Mouse (Mus musculus) C2C12 (cell line): ENCODE results near the gene Ccdc149. TPM values are rescaled to one million over a fixed set of nuclear protein-coding genes. Genes with fewer than 3 reads are reported as not detected.

Experiments used
- H3K27me3 ChIP-seq: one replicate; pipeline ENCODE4 v1.6.1; 2011; ENCODE audit not compliant: control insufficient read depth, insufficient read depth, insufficient read length
- H3K36me3 ChIP-seq: one replicate; pipeline ENCODE4 v1.6.1; 2011; ENCODE audit not compliant: control insufficient read depth, insufficient read depth
- H3K4me3 ChIP-seq: one replicate; pipeline ENCODE4 v1.5.1; 2011; ENCODE audit warnings: mild to moderate bottlenecking, control low read depth; ENCODE audit not compliant: poor library complexity, insufficient read depth, severe bottlenecking
- H3K79me2 ChIP-seq: one replicate; pipeline ENCODE4 v1.6.1; 2011; ENCODE audit not compliant: control insufficient read depth, insufficient read depth
- H3K79me3 ChIP-seq: one replicate; pipeline ENCODE4 v1.6.1; 2011; ENCODE audit warnings: low read depth, control low read depth
- H3ac ChIP-seq: one replicate; pipeline ENCODE3; 2011; ENCODE audit warnings: low read depth; ENCODE audit not compliant: control insufficient read depth, insufficient read length
- CEBPB ChIP-seq: IDR thresholded peaks from one replicate; pipeline ENCODE4 v1.6.1; 2011; ENCODE audit warnings: low read depth, mild to moderate bottlenecking, control low read depth, moderate library complexity
- CTCF ChIP-seq: IDR thresholded peaks from one replicate; pipeline ENCODE4 v1.5.1; 2011; ENCODE audit not compliant: control insufficient read depth, insufficient read depth, insufficient read length
- FOSL1 ChIP-seq: IDR thresholded peaks from one replicate; pipeline ENCODE4 v1.8.0; 2011; ENCODE audit warnings: mild to moderate bottlenecking, low read length; ENCODE audit not compliant: poor library complexity, insufficient read depth, severe bottlenecking
- MAX ChIP-seq: IDR thresholded peaks from one replicate; pipeline ENCODE4 v1.6.1; 2011; ENCODE audit warnings: mild to moderate bottlenecking, control low read depth
- MYOD1 ChIP-seq: IDR thresholded peaks from one replicate; pipeline ENCODE4 v1.6.1; 2011; ENCODE audit warnings: low read depth; ENCODE audit not compliant: control insufficient read depth, insufficient read length
- MYOG ChIP-seq: IDR thresholded peaks from one replicate; pipeline ENCODE4 v1.6.1; 2011; ENCODE audit not compliant: control insufficient read depth, insufficient read length; ENCODE audit errors: extremely low read depth
- USF1 ChIP-seq: IDR thresholded peaks from one replicate; pipeline ENCODE4 v1.6.1; 2011; ENCODE audit warnings: low read depth, mild to moderate bottlenecking, control low read depth, moderate library complexity
- polyA plus RNA-seq: library from polyadenylated mRNA; unstranded; fragments of >200 nt; fragmentation: generic; extraction: Trizol; gene quantifications from one replicate; pipeline ENCODE4 v1.2.1, GENCODE M21; 2012; ENCODE audit warnings: missing spikeins

The Ccdc149 gene
- polyA plus RNA-seq, 1 experiment: 0.01 TPM

- Histone ChIP-seq H3K79me2 (no peaks in the 10 kb centered on the region), H3K27me3 (no peaks in the 10 kb centered on the region)
- no peak for TF ChIP-seq MYOG
- TF ChIP-seq FOSL1: no peak
- TF ChIP-seq MYOD1: no peak
- TF ChIP-seq MAX: no peak
- TF ChIP-seq USF1: no peak
- no peak for TF ChIP-seq CEBPB
- no peak for TF ChIP-seq CTCF
These were observed 107.7 kb downstream of the Ccdc149 start, which contains the start of gene Sod3 for GRCm38 (mm10) chr5:52363468-52364150. TSS of gene Sod3 (plus strand) at chr5:52363791.

GRCm38 (mm10) chr5:52362776-52363467 is 108.4 kb downstream of the Ccdc149 start:
- H3K4me3 ChIP-seq: no peak overlapping the region
- no peaks in the 10 kb centered on the region for H3K79me3 ChIP-seq
- H3K36me3 ChIP-seq: no peaks in the 10 kb centered on the region
- no peak overlapping the region for H3ac ChIP-seq
- no peaks in the 10 kb centered on the region for H3K27me3 ChIP-seq
- no peaks in the 10 kb centered on the region for H3K79me2 ChIP-seq
- TF ChIP-seq MYOD1: no peak
- TF ChIP-seq MAX: no peak

More at GRCm38 (mm10) chr5:52363468-52364150, 107.7 kb downstream of the Ccdc149 start, which contains the start of gene Sod3:
- H3ac ChIP-seq: no peak within 1 kb of the TSS
- no peak within 1 kb of the TSS for H3K4me3 ChIP-seq
- H3K79me3 ChIP-seq: no peaks in the 10 kb centered on the region
- no peaks in the 10 kb centered on the region for H3K36me3 ChIP-seq

- no peak overlapping the region for H3ac ChIP-seq
- no peaks in the 10 kb centered on the region for H3K36me3 ChIP-seq
- TF ChIP-seq USF1: no peak
- TF ChIP-seq MYOG: no peak
- TF ChIP-seq FOSL1: no peak
- no peak for TF ChIP-seq MYOD1
- TF ChIP-seq MAX: no peak
- TF ChIP-seq CTCF: no peak
- TF ChIP-seq CEBPB: no peak
- H3K4me3 ChIP-seq: no peak overlapping the region
- no peaks in the 10 kb centered on the region for H3K27me3 ChIP-seq
- no peaks in the 10 kb centered on the region for H3K79me2 ChIP-seq
- H3K79me3 ChIP-seq: no peaks in the 10 kb centered on the region
These were observed 110.9 kb downstream of the Ccdc149 start for GRCm38 (mm10) chr5:52360286-52361049.

- no peaks in the 10 kb centered on the region for H3K36me3 ChIP-seq
- TF ChIP-seq USF1: no peak
- TF ChIP-seq CTCF: no peak
- no peak for TF ChIP-seq MAX
- TF ChIP-seq FOSL1: no peak
- no peak for TF ChIP-seq CEBPB
- TF ChIP-seq MYOD1: no peak
- no peak for TF ChIP-seq MYOG
- H3ac ChIP-seq: no peak overlapping the region
- no peak overlapping the region for H3K4me3 ChIP-seq
- H3K27me3 ChIP-seq: no peaks in the 10 kb centered on the region
- H3K79me2 ChIP-seq: no peaks in the 10 kb centered on the region
- H3K79me3 ChIP-seq: no peaks in the 10 kb centered on the region
These were observed 113.2 kb downstream of the Ccdc149 start for GRCm38 (mm10) chr5:52358120-52358519.

- no peaks in the 10 kb centered on the region for H3K79me3 ChIP-seq
- H3K79me2 ChIP-seq: no peaks in the 10 kb centered on the region
- H3K36me3 ChIP-seq: no peaks in the 10 kb centered on the region
- H3K27me3 ChIP-seq: no peaks in the 10 kb centered on the region
- no peak overlapping the region for H3ac ChIP-seq
- TF ChIP-seq CTCF: no peak
- no peak for TF ChIP-seq USF1
- no peak for TF ChIP-seq CEBPB
- TF ChIP-seq MYOG: no peak
- no peak for TF ChIP-seq MYOD1
- TF ChIP-seq MAX: no peak
- no peak for TF ChIP-seq FOSL1
- no peak overlapping the region for H3K4me3 ChIP-seq
These were observed 114.1 kb downstream of the Ccdc149 start for GRCm38 (mm10) chr5:52357175-52357754.
